Mouse (Mus musculus) neural tube, embryonic 12.5 days (tissue): ENCODE measurements around the gene Bri3. TPM values are rescaled to one million over a fixed set of nuclear protein-coding genes. Genes with fewer than 3 reads are reported as not detected.
"Not testable (repeated sequence)": the region's sequence is repeated elsewhere in the genome, so short reads cannot be mapped to it uniquely, and the experiment has no call there.

Experiments used
- ATAC-seq: fragments of 200-750 bp; cut with Nextera tagmentation; 2 replicates; pipeline ENCODE4 v1.8.0; 2017; ENCODE audit warnings: low read depth, mild to moderate bottlenecking, moderate TSS enrichment, moderate library complexity; ENCODE audit not compliant: low FRiP score
- H3K27ac ChIP-seq: fragments of 300-500 bp; sonication (generic); 2 replicates; pipeline ENCODE4 v1.5.1; 2016
- H3K27me3 ChIP-seq: fragments of 300-500 bp; sonication (generic); replicated peaks from 2 replicates; pipeline ENCODE4 v1.6.1; 2016; ENCODE audit warnings: mild to moderate bottlenecking
- H3K36me3 ChIP-seq: fragments of 300-500 bp; sonication (generic); 2 replicates; pipeline ENCODE4 v1.6.1; 2016; ENCODE audit warnings: mild to moderate bottlenecking
- H3K4me1 ChIP-seq: fragments of 300-500 bp; sonication (generic); 2 replicates; pipeline ENCODE4 v1.6.1; 2016
- H3K4me2 ChIP-seq: fragments of 300-500 bp; sonication (generic); replicated peaks from 2 replicates; pipeline ENCODE4 v1.6.1; 2016; ENCODE audit warnings: mild to moderate bottlenecking
- H3K4me3 ChIP-seq: fragments of 300-500 bp; sonication (generic); 2 replicates; pipeline ENCODE4 v1.5.1; 2016
- H3K9ac ChIP-seq: fragments of 300-500 bp; sonication (generic); 2 replicates; pipeline ENCODE4 v1.6.1; 2016; ENCODE audit warnings: mild to moderate bottlenecking
- H3K9me3 ChIP-seq: fragments of 300-500 bp; sonication (generic); 2 replicates; pipeline ENCODE4 v1.6.1; 2016; ENCODE audit warnings: mild to moderate bottlenecking
- WGBS: fragments of 180-500 bp; shearing (Covaris S2); methylation state at CpG from one replicate; pipeline ENCODE4 v1.1.7; 2016; 5-methylcytosine and 5-hydroxymethylcytosine counted together
- polyA plus RNA-seq: library from polyadenylated mRNA; unstranded; fragments of >200 nt; fragmentation: Nextera tagmentation; extraction: Ambion mirVana; gene quantifications from 2 replicates; pipeline ENCODE4 v1.2.1, GENCODE M21; 2016

Gene Bri3
- polyA plus RNA-seq, 1 experiment from 2014 or later = 148 TPM

GRCm38 (mm10) chr5:144357551-144357880 is 113.3 kb downstream of the Bri3 start:
- ATAC-seq = no peak
- peak overlapping the region; percentile 94 for H3K4me2 ChIP-seq
- no peaks in the 10 kb centered on the region for H3K36me3 ChIP-seq
- WGBS = under 1% methylated on average over 27 of the region's 27 CpGs
- peak overlapping the region; percentile 50 for H3K4me3 ChIP-seq
- H3K4me1 ChIP-seq = peaks cover 16% of the 10 kb centered on the region
- no peak overlapping the region for H3K27ac ChIP-seq
- no peaks in the 10 kb centered on the region for H3K9me3 ChIP-seq
- H3K27me3 ChIP-seq = peaks cover 16% of the 10 kb centered on the region
- H3K9ac ChIP-seq = peak overlapping the region; percentile 49; the same call in 1 of the 2 replicates

- H3K36me3 ChIP-seq = no peaks in the 10 kb centered on the region
- no peak within 1 kb of the TSS for H3K27ac ChIP-seq
These were observed 113.8 kb downstream of the Bri3 start, which contains the start of gene Baiap2l1 for GRCm38 (mm10) chr5:144357881-144358591. TSS of gene Baiap2l1 (minus strand) at chr5:144358112.

GRCm38 (mm10) chr5:144358592-144358917 is 114.3 kb downstream of the Bri3 start:
- ATAC-seq = no peak; the same call in 1 of the 2 replicates
- peaks cover 16% of the 10 kb centered on the region for H3K27me3 ChIP-seq
- no peaks in the 10 kb centered on the region for H3K36me3 ChIP-seq
- H3K27ac ChIP-seq = no peak overlapping the region
- H3K4me3 ChIP-seq = peak overlapping the region; percentile 50
- H3K4me2 ChIP-seq = peak overlapping the region; percentile 94
- 8% methylated on average over 10 of the region's 10 CpGs for WGBS
- H3K4me1 ChIP-seq = peaks cover 16% of the 10 kb centered on the region
- no peak overlapping the region for H3K9ac ChIP-seq
- H3K9me3 ChIP-seq = no peaks in the 10 kb centered on the region

More at GRCm38 (mm10) chr5:144357881-144358591, 113.8 kb downstream of the Bri3 start, which contains the start of gene Baiap2l1:
- Histone ChIP-seq H3K4me3 (peak within 1 kb of the TSS; percentile 50), H3K27me3 (peaks cover 16% of the 10 kb centered on the region), H3K4me1 (peaks cover 16% of the 10 kb centered on the region), H3K9ac (peak within 1 kb of the TSS; percentile 49; the same call in 1 of the 2 replicates), H3K4me2 (peak within 1 kb of the TSS; percentile 94), H3K9me3 (no peaks in the 10 kb centered on the region)
- peak; percentile 93 for ATAC-seq
- whole genome bisulfite sequencing = under 1% methylated on average over 60 of the region's 60 CpGs

- Histone ChIP-seq H3K27ac (no peak overlapping the region), H3K9me3 (no peaks in the 10 kb centered on the region), H3K36me3 (no peaks in the 10 kb centered on the region), H3K4me3 (no peak overlapping the region), H3K4me2 (no peak overlapping the region), H3K4me1 (peaks cover 16% of the 10 kb centered on the region), H3K27me3 (peaks cover 16% of the 10 kb centered on the region), H3K9ac (no peak overlapping the region)
- WGBS = 76% methylated on average over 6 of the region's 6 CpGs
- no peak for ATAC-seq
These were observed 115.6 kb downstream of the Bri3 start for GRCm38 (mm10) chr5:144359886-144360285.

GRCm38 (mm10) chr5:144360346-144360745 is 116.1 kb downstream of the Bri3 start:
- ATAC-seq = no peak
- H3K4me3 ChIP-seq = no peak overlapping the region
- no peak overlapping the region for H3K9ac ChIP-seq
- 46% methylated on average over 6 of the region's 6 CpGs for WGBS
- no peak overlapping the region for H3K4me2 ChIP-seq
- peaks cover 16% of the 10 kb centered on the region for H3K27me3 ChIP-seq
- no peaks in the 10 kb centered on the region for H3K36me3 ChIP-seq
- no peaks in the 10 kb centered on the region for H3K9me3 ChIP-seq
- peaks cover 16% of the 10 kb centered on the region for H3K4me1 ChIP-seq
- no peak overlapping the region for H3K27ac ChIP-seq

GRCm38 (mm10) chr5:144364680-144365357 is 120.6 kb downstream of the Bri3 start:
- Histone ChIP-seq H3K9me3 (no peaks in the 10 kb centered on the region), H3K27me3 (no peaks in the 10 kb centered on the region), H3K4me2 (no peak overlapping the region), H3K4me1 (no peaks in the 10 kb centered on the region), H3K36me3 (no peaks in the 10 kb centered on the region), H3K4me3 (no peak overlapping the region), H3K9ac (no peak overlapping the region), H3K27ac (no peak overlapping the region)
- no peak for ATAC-seq
- 92% methylated on average over 11 of the region's 11 CpGs for WGBS

- not testable (repeated sequence) for H3K4me1 ChIP-seq, H3K4me3 ChIP-seq, H3K9ac ChIP-seq, H3K4me2 ChIP-seq, H3K27ac ChIP-seq, H3K36me3 ChIP-seq, H3K9me3 ChIP-seq, ATAC-seq, H3K27me3 ChIP-seq
- WGBS = 70% methylated on average over 6 of the region's 6 CpGs
These were observed 122.3 kb downstream of the Bri3 start for GRCm38 (mm10) chr5:144366551-144366950.

GRCm38 (mm10) chr5:144368661-144369205 is 124.5 kb downstream of the Bri3 start:
- Histone ChIP-seq H3K4me1 (no peaks in the 10 kb centered on the region), H3K4me2 (no peak overlapping the region), H3K9me3 (no peaks in the 10 kb centered on the region), H3K36me3 (no peaks in the 10 kb centered on the region), H3K9ac (no peak overlapping the region), H3K27me3 (no peaks in the 10 kb centered on the region), H3K27ac (no peak overlapping the region), H3K4me3 (no peak overlapping the region)
- 86% methylated on average over 9 of the region's 9 CpGs for WGBS
- no peak for ATAC-seq

GRCm38 (mm10) chr5:144370986-144371385 is 126.7 kb downstream of the Bri3 start:
- Histone ChIP-seq H3K27me3 (no peaks in the 10 kb centered on the region), H3K27ac (no peak overlapping the region), H3K9ac (no peak overlapping the region), H3K4me2 (no peak overlapping the region), H3K4me1 (no peaks in the 10 kb centered on the region), H3K9me3 (no peaks in the 10 kb centered on the region), H3K36me3 (no peaks in the 10 kb centered on the region), H3K4me3 (no peak overlapping the region)
- 3% methylated on average over 6 of the region's 6 CpGs for WGBS
- ATAC-seq = no peak

GRCm38 (mm10) chr5:144372177-144372576 is 127.9 kb downstream of the Bri3 start:
- 70% methylated on average over 2 of the region's 2 CpGs for WGBS
- no peak overlapping the region for H3K4me2 ChIP-seq
- H3K27ac ChIP-seq = no peak overlapping the region
- H3K4me3 ChIP-seq = no peak overlapping the region
- no peaks in the 10 kb centered on the region for H3K27me3 ChIP-seq
- no peak overlapping the region for H3K9ac ChIP-seq
- no peaks in the 10 kb centered on the region for H3K36me3 ChIP-seq
- no peaks in the 10 kb centered on the region for H3K9me3 ChIP-seq
- no peak for ATAC-seq
- H3K4me1 ChIP-seq = no peaks in the 10 kb centered on the region

GRCm38 (mm10) chr5:144372885-144373284 is 128.6 kb downstream of the Bri3 start:
- Histone ChIP-seq H3K9ac (no peak overlapping the region), H3K27ac (no peak overlapping the region), H3K4me2 (no peak overlapping the region), H3K4me1 (no peaks in the 10 kb centered on the region), H3K9me3 (no peaks in the 10 kb centered on the region), H3K36me3 (no peaks in the 10 kb centered on the region), H3K27me3 (no peaks in the 10 kb centered on the region), H3K4me3 (no peak overlapping the region)
- no peak for ATAC-seq
- WGBS = 88% methylated on average over 2 of the region's 2 CpGs

GRCm38 (mm10) chr5:144379431-144379830 is 135.2 kb downstream of the Bri3 start:
- Histone ChIP-seq H3K4me3 (no peak overlapping the region), H3K9me3 (0 out of 2 replicates have a peak, but pooled peaks cover 5% of the 10 kb centered on the region), H3K27ac (no peak overlapping the region), H3K9ac (no peak overlapping the region), H3K4me1 (no peaks in the 10 kb centered on the region), H3K36me3 (no peaks in the 10 kb centered on the region), H3K27me3 (no peaks in the 10 kb centered on the region), H3K4me2 (no peak overlapping the region)
- ATAC-seq = no peak
- WGBS = 91% methylated on average over 4 of the region's 4 CpGs
